Mouse (Mus musculus) bone marrow macrophage, adult 2 months (primary cell): Measurements from ENCODE around the gene Arg2.

Experiments used
- CTCF ChIP-seq: IDR thresholded peaks from 2 replicates; pipeline ENCODE4 v1.5.1; 2012; ENCODE audit warnings: low read depth, mild to moderate bottlenecking, low read length, moderate library complexity
- POLR2A ChIP-seq: IDR thresholded peaks from 2 replicates; pipeline ENCODE4 v1.6.1; 2012; ENCODE audit warnings: mild to moderate bottlenecking, low read depth, low read length, borderline replicate concordance

DNA sequence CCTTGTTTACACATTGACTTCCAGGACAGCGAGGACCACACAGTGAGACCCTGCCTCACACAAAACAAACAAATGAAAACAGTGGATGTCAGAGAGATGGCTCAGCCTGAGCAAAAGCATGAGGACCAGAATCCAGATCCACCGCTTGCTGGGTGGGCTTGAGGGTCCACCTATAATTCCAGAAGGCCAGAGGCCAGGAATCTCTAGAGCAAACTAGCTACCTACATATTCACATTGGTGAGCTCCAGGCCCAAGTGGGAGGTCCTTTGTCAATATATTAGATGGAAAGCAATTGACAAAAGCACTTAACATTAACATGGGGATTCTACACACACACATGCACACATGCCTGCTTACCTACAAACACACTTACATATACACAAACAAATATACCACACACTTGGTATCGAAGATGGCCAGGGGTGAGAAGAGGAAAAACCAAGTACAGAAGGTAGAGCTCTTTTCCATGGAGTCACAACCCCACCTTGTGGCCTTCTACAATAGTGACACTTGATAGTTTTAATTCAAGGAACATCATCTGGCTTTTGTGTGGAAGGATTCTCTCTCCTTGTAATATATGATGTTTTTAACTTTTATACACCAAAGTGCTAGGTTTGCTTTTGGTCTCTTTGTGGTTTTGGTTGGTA lies 33.3 kb upstream of the Arg2 start:
- TF ChIP-seq CTCF (no peak), POLR2A (no peak)
